Mouse (Mus musculus) midbrain, embryonic 15.5 days (tissue): ENCODE results near the gene Snx32. TPM values are rescaled to one million over a fixed set of nuclear protein-coding genes. Genes with fewer than 3 reads are reported as not detected.

Experiments
- ATAC-seq: fragments of 200-750 bp; cut with Nextera tagmentation; replicated peaks from 2 replicates; pipeline ENCODE4 v1.8.0; 2017; ENCODE audit warnings: moderate TSS enrichment
- H3K27ac ChIP-seq: fragments of 300-500 bp; sonication (generic); 2 replicates; pipeline ENCODE4 v1.5.1; 2015; ENCODE audit warnings: mild to moderate bottlenecking, inconsistent platforms
- H3K27me3 ChIP-seq: fragments of 300-500 bp; sonication (generic); replicated peaks from 2 replicates; pipeline ENCODE4 v1.6.1; 2015; ENCODE audit warnings: inconsistent platforms
- H3K36me3 ChIP-seq: fragments of 300-500 bp; sonication (generic); replicated peaks from 2 replicates; pipeline ENCODE4 v1.6.1; 2015; ENCODE audit warnings: inconsistent platforms
- H3K4me1 ChIP-seq: fragments of 300-500 bp; sonication (generic); 2 replicates; pipeline ENCODE4 v1.6.1; 2015; ENCODE audit warnings: inconsistent platforms
- H3K4me2 ChIP-seq: fragments of 300-500 bp; sonication (generic); 2 replicates; pipeline ENCODE4 v1.6.1; 2015; ENCODE audit warnings: inconsistent platforms, mild to moderate bottlenecking, moderate library complexity
- H3K4me3 ChIP-seq: fragments of 300-500 bp; sonication (generic); 2 replicates; pipeline ENCODE4 v1.5.1; 2015; ENCODE audit warnings: mild to moderate bottlenecking, inconsistent platforms
- H3K9ac ChIP-seq: fragments of 300-500 bp; sonication (generic); 2 replicates; pipeline ENCODE4 v1.6.1; 2015; ENCODE audit warnings: mild to moderate bottlenecking, inconsistent platforms
- H3K9me3 ChIP-seq: fragments of 300-500 bp; sonication (generic); 2 replicates; pipeline ENCODE4 v1.6.1; 2016; ENCODE audit warnings: inconsistent platforms
- WGBS: fragments of 180-500 bp; shearing (Covaris S2); methylation state at CpG from one replicate; pipeline ENCODE4 v1.1.7; 2015; ENCODE audit warnings: mixed read lengths; 5-methylcytosine and 5-hydroxymethylcytosine counted together
- polyA plus RNA-seq: library from polyadenylated mRNA; unstranded; fragments of >200 nt; fragmentation: Nextera tagmentation; extraction: Ambion mirVana; gene quantifications from 2 replicates; pipeline ENCODE4 v1.2.1, GENCODE M21; 2015

Snx32 gene
- polyA plus RNA-seq, 1 experiment from 2014 or later: 111 TPM

GRCm38 (mm10) chr19:5473720-5474119 lies 36.6 kb downstream of the Snx32 start, which contains the start of gene Efemp2:
Efemp2 (plus strand) TSS chr19:5473954.
- WGBS: 2% methylated on average over 22 of the region's 22 CpGs
- peaks cover 23% of the 10 kb centered on the region for H3K4me1 ChIP-seq
- peak within 1 kb of the TSS; percentile 87 for H3K4me2 ChIP-seq
- no peaks in the 10 kb centered on the region for H3K9me3 ChIP-seq
- H3K27me3 ChIP-seq: no peaks in the 10 kb centered on the region
- peak within 1 kb of the TSS; percentile 53 for H3K27ac ChIP-seq
- no peaks in the 10 kb centered on the region for H3K36me3 ChIP-seq
- peak within 1 kb of the TSS; percentile 51 for H3K9ac ChIP-seq
- peak within 1 kb of the TSS; percentile 51 for H3K4me3 ChIP-seq
- ATAC-seq: peak; percentile 55; the same call in 1 of the 2 replicates

- 81% methylated on average over 3 of the region's 3 CpGs for WGBS
- ATAC-seq: no peak
- Histone ChIP-seq H3K27me3 (no peaks in the 10 kb centered on the region), H3K27ac (no peak overlapping the region), H3K9ac (no peak overlapping the region), H3K4me2 (no peak overlapping the region), H3K36me3 (no peaks in the 10 kb centered on the region), H3K4me1 (peaks cover 23% of the 10 kb centered on the region), H3K4me3 (no peak overlapping the region), H3K9me3 (no peaks in the 10 kb centered on the region)
Measured at GRCm38 (mm10) chr19:5472857-5473256, 37.5 kb downstream of the Snx32 start.

- Histone ChIP-seq H3K27ac (no peak overlapping the region), H3K4me2 (no peak overlapping the region), H3K27me3 (no peaks in the 10 kb centered on the region), H3K9ac (no peak overlapping the region), H3K4me3 (no peak overlapping the region), H3K36me3 (no peaks in the 10 kb centered on the region; the same call in 1 of the 2 replicates), H3K4me1 (peaks cover 23% of the 10 kb centered on the region), H3K9me3 (no peaks in the 10 kb centered on the region)
- 36% methylated on average over 5 of the region's 5 CpGs for WGBS
- ATAC-seq: no peak
Measured at GRCm38 (mm10) chr19:5471846-5472245, 38.5 kb downstream of the Snx32 start.

DNA sequence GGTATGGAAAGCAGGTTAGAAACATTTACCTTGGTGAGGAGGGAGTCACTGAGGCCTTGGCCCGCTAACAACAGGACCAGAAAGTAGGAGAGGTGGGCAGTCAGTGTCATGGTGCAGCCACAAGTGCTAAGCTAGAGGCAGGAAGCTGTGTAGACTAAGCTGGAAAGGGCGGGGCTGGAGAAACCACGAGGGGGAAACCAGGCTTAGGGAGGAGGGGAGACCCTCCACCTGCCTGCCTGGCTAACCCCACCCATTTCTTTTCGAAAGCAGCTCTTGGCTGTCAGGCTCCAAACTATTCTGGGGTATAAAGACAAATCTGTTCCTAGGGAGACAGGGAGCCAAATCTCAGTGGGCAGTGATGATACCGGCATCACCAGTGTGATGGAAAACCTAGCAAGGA lies 42.0 kb downstream of the Snx32 start, which contains the start of gene Ctsw:
Ctsw (minus strand) TSS at position 134 of the 400 bp plus-strand sequence.
- H3K36me3 ChIP-seq: peaks cover 12% of the 10 kb centered on the region; the same call in 1 of the 2 replicates
- H3K27ac ChIP-seq: no peak within 1 kb of the TSS
- no peaks in the 10 kb centered on the region for H3K27me3 ChIP-seq
- no peak for ATAC-seq
- no peak within 1 kb of the TSS for H3K4me2 ChIP-seq
- H3K9ac ChIP-seq: no peak within 1 kb of the TSS
- H3K9me3 ChIP-seq: no peaks in the 10 kb centered on the region
- WGBS: 65% methylated on average over 5 of the region's 5 CpGs
- H3K4me1 ChIP-seq: peaks cover 17% of the 10 kb centered on the region
- H3K4me3 ChIP-seq: no peak within 1 kb of the TSS

- Histone ChIP-seq H3K36me3 (peaks cover 17% of the 10 kb centered on the region), H3K4me1 (peaks cover 17% of the 10 kb centered on the region), H3K9me3 (no peaks in the 10 kb centered on the region), H3K27ac (no peak overlapping the region), H3K27me3 (no peaks in the 10 kb centered on the region), H3K4me3 (no peak overlapping the region), H3K4me2 (no peak overlapping the region), H3K9ac (no peak overlapping the region)
- ATAC-seq: no peak
- 95% methylated on average over 6 of the region's 6 CpGs for WGBS
Measured at GRCm38 (mm10) chr19:5466916-5467500, 43.3 kb downstream of the Snx32 start.

- Histone ChIP-seq H3K4me1 (peaks cover 29% of the 10 kb centered on the region), H3K27ac (no peak overlapping the region), H3K9ac (no peak overlapping the region), H3K4me2 (no peak overlapping the region), H3K27me3 (no peaks in the 10 kb centered on the region), H3K9me3 (no peaks in the 10 kb centered on the region), H3K36me3 (peaks cover 17% of the 10 kb centered on the region), H3K4me3 (no peak overlapping the region)
- WGBS: 91% methylated on average over 8 of the region's 8 CpGs
- ATAC-seq: no peak
Measured at GRCm38 (mm10) chr19:5465037-5465436, 45.3 kb downstream of the Snx32 start.

DNA sequence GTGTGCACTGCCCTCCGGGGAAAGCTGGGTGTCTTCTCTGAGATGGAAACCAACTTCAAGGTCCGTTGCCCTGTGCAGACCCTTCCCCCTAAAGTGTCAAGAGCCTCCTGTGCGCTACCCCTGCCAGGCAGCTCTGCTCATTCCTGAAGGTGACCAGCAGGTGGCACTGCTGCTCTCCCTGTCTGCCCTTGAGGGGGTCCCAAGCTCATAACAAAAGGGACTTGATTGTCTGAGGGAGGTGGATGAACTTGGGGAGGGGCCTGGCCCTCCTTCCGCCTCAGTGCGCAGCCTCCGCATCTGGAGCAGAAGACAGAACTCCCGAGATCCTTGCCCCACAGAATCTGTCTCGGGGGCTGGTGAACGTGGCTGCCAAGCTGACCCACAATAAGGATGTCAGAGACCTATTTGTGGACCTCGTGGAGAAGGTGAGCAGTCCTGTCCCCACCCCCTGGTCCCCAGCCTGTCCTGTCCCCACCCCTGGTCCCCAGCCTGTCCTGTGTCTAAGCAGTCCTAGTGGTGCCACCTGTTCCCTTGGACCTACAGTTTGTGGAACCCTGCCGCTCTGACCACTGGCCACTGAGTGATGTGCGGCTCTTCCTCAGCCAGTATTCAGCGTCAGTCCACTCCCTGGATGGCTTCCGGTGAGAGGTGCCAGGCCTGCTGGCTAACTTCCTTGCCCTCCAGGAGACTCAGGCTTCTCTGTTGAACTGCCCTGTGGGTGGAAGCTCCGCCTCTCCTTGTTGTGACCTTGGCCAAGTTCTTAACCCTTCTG lies 46.4 kb downstream of the Snx32 start:
- H3K9ac ChIP-seq: peak overlapping the region; percentile 43
- peak; percentile 58 for ATAC-seq
- peaks cover 17% of the 10 kb centered on the region for H3K36me3 ChIP-seq
- 36% methylated on average over 15 of the region's 15 CpGs for WGBS
- H3K4me1 ChIP-seq: peaks cover 32% of the 10 kb centered on the region
- peaks cover 4% of the 10 kb centered on the region; the same call in 1 of the 2 replicates for H3K27me3 ChIP-seq
- H3K27ac ChIP-seq: peak overlapping the region; percentile 65
- peak overlapping the region; percentile 30 for H3K4me3 ChIP-seq
- H3K4me2 ChIP-seq: peak overlapping the region; percentile 50
- H3K9me3 ChIP-seq: no peaks in the 10 kb centered on the region

- H3K4me2 ChIP-seq: no peak overlapping the region
- H3K9me3 ChIP-seq: no peaks in the 10 kb centered on the region
- H3K27ac ChIP-seq: no peak overlapping the region
- H3K4me1 ChIP-seq: peaks cover 34% of the 10 kb centered on the region
- no peak overlapping the region for H3K4me3 ChIP-seq
- peaks cover 8% of the 10 kb centered on the region; the same call in 1 of the 2 replicates for H3K27me3 ChIP-seq
- no peak overlapping the region for H3K9ac ChIP-seq
- ATAC-seq: no peak
- peaks cover 17% of the 10 kb centered on the region for H3K36me3 ChIP-seq
- 93% methylated on average over 9 of the region's 9 CpGs for WGBS
Measured at GRCm38 (mm10) chr19:5463212-5463611, 47.1 kb downstream of the Snx32 start.

GRCm38 (mm10) chr19:5461411-5461810 lies 48.9 kb downstream of the Snx32 start:
- no peak overlapping the region for H3K27ac ChIP-seq
- H3K4me3 ChIP-seq: peak overlapping the region; percentile 76
- peak overlapping the region; percentile 78 for H3K9ac ChIP-seq
- no peak for ATAC-seq
- peaks cover 17% of the 10 kb centered on the region for H3K36me3 ChIP-seq
- peaks cover 43% of the 10 kb centered on the region for H3K4me1 ChIP-seq
- no peaks in the 10 kb centered on the region for H3K9me3 ChIP-seq
- H3K27me3 ChIP-seq: peaks cover 8% of the 10 kb centered on the region; the same call in 1 of the 2 replicates
- 91% methylated on average over 6 of the region's 6 CpGs for WGBS
- peak overlapping the region; percentile 88 for H3K4me2 ChIP-seq

GRCm38 (mm10) chr19:5460465-5460911 lies 49.9 kb downstream of the Snx32 start, which contains the start of gene Fibp:
Fibp (plus strand) TSS chr19:5460615.
- peak; percentile 48 for ATAC-seq
- Histone ChIP-seq H3K4me3 (peak within 1 kb of the TSS; percentile 76), H3K4me1 (peaks cover 52% of the 10 kb centered on the region), H3K27ac (peak within 1 kb of the TSS; percentile 82), H3K9me3 (no peaks in the 10 kb centered on the region), H3K27me3 (peaks cover 8% of the 10 kb centered on the region; the same call in 1 of the 2 replicates), H3K9ac (peak within 1 kb of the TSS; percentile 78), H3K36me3 (peaks cover 10% of the 10 kb centered on the region), H3K4me2 (peak within 1 kb of the TSS; percentile 88)
- under 1% methylated on average over 32 of the region's 32 CpGs for WGBS

DNA sequence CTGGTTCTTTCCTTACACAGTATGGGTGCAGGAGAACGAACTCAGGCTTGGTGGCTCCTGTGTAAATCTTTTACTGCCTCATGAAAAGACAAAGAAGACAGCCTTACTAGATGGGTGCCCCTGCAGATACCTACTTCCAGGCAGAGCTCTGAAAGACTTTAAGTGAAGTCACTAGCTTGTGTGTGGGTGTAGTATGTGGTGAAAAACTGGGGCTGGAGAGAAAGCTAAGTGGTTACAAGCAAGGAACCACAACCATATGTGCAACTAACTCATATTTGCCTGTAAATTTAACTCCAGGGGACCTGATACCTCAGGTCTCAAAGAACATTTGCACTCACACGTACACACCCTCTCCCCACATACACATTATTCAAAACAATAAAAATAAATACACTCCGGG lies 50.4 kb downstream of the Snx32 start:
- peaks cover 8% of the 10 kb centered on the region; the same call in 1 of the 2 replicates for H3K27me3 ChIP-seq
- peak overlapping the region; percentile 78 for H3K9ac ChIP-seq
- 27% methylated on average over 3 of the region's 3 CpGs for WGBS
- peak overlapping the region; percentile 82 for H3K27ac ChIP-seq
- no peak for ATAC-seq
- H3K36me3 ChIP-seq: peaks cover 7% of the 10 kb centered on the region
- H3K4me2 ChIP-seq: peak overlapping the region; percentile 88
- H3K9me3 ChIP-seq: no peaks in the 10 kb centered on the region
- peak overlapping the region; percentile 76 for H3K4me3 ChIP-seq
- peaks cover 55% of the 10 kb centered on the region for H3K4me1 ChIP-seq

DNA sequence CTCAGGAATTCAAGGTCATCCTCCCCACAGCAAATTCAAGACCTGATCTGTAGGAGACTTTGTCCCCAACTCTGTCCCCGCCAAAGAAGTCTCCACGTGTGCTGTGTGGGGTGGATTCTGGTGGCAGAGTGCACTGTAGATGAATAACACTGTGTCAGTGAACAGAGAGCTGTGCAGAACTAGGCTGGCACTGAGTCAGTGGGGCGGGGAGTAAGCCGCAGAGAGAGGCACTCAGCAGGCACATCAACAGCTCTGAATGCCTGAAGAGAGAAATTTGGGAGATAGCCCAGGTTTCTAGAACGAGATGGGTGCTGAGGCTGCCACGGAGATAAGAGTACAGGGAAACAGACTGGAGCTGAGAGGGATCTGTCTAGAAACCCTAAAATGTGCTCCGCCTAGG lies 51.3 kb downstream of the Snx32 start:
- Histone ChIP-seq H3K9ac (no peak overlapping the region), H3K4me2 (no peak overlapping the region), H3K4me1 (peaks cover 48% of the 10 kb centered on the region), H3K27ac (no peak overlapping the region), H3K9me3 (no peaks in the 10 kb centered on the region), H3K36me3 (peaks cover 5% of the 10 kb centered on the region; the same call in 1 of the 2 replicates), H3K4me3 (no peak overlapping the region), H3K27me3 (peaks cover 8% of the 10 kb centered on the region; the same call in 1 of the 2 replicates)
- ATAC-seq: no peak
- WGBS: 67% methylated on average over 7 of the region's 7 CpGs
